Mouse (Mus musculus) kidney, postnatal 0 days (tissue): Measurements from ENCODE around the gene Npas3. TPM values are rescaled to one million over a fixed set of nuclear protein-coding genes. Genes with fewer than 3 reads are reported as not detected.

Experiments used
- ATAC-seq: fragments of 200-750 bp; cut with Nextera tagmentation; replicated peaks from 2 replicates; pipeline ENCODE4 v1.8.0; 2017; ENCODE audit warnings: low read depth, moderate number of reproducible peaks, moderate TSS enrichment, moderate library complexity; ENCODE audit not compliant: low FRiP score
- DNase-seq: peaks from one replicate; pipeline ENCODE4 v3.0.0-alpha.2; 2016; ENCODE audit warnings: low spot score
- H3K27ac ChIP-seq: fragments of 300-500 bp; sonication (generic); 2 replicates; pipeline ENCODE4 v1.5.1; 2014; ENCODE audit warnings: mild to moderate bottlenecking
- H3K27me3 ChIP-seq: fragments of 300-500 bp; sonication (generic); 2 replicates; pipeline ENCODE4 v1.6.1; 2014; ENCODE audit warnings: low read length, mixed read lengths; ENCODE audit not compliant: insufficient read depth
- H3K36me3 ChIP-seq: fragments of 300-500 bp; sonication (generic); 2 replicates; pipeline ENCODE4 v1.6.1; 2014; ENCODE audit warnings: low read length, mixed read lengths; ENCODE audit not compliant: insufficient read depth
- H3K4me1 ChIP-seq: fragments of 300-500 bp; sonication (generic); replicated peaks from 2 replicates; pipeline ENCODE4 v1.6.1; 2014; ENCODE audit warnings: antibody characterized with exemption, low read length, mixed read lengths; ENCODE audit not compliant: insufficient read depth
- H3K4me2 ChIP-seq: fragments of 300-500 bp; sonication (generic); 2 replicates; pipeline ENCODE4 v1.6.1; 2014; ENCODE audit warnings: mild to moderate bottlenecking, low read length, moderate library complexity, mixed read lengths
- H3K4me3 ChIP-seq: fragments of 300-500 bp; sonication (generic); replicated peaks from 2 replicates; pipeline ENCODE4 v1.5.1; 2014; ENCODE audit warnings: low read depth, low read length
- H3K9ac ChIP-seq: fragments of 300-500 bp; sonication (generic); 2 replicates; pipeline ENCODE4 v1.6.1; 2014; ENCODE audit warnings: low read depth, low read length
- H3K9me3 ChIP-seq: fragments of 300-500 bp; sonication (generic); replicated peaks from 2 replicates; pipeline ENCODE4 v1.6.1; 2016; ENCODE audit warnings: low read length, inconsistent platforms, mixed read lengths
- CTCF ChIP-seq: IDR thresholded peaks from 2 replicates; pipeline ENCODE4 v1.5.1; 2016; ENCODE audit warnings: antibody characterized with exemption, low read depth, mild to moderate bottlenecking, moderate library complexity
- WGBS: fragments of 180-500 bp; shearing (Covaris S2); extraction: QIAGEN DNeasy Blood & Tissue Kit; methylation state at CpG from one replicate; pipeline ENCODE4 v1.1.7; 2014; 5-methylcytosine and 5-hydroxymethylcytosine counted together
- polyA plus RNA-seq: library from polyadenylated mRNA; unstranded; fragments of >200 nt; fragmentation: Nextera tagmentation; extraction: Ambion mirVana; gene quantifications from 2 replicates; pipeline ENCODE4 v1.2.1, GENCODE M21; 2015

Npas3 gene
- polyA plus RNA-seq, 1 experiment from 2014 or later: 1.2 TPM

- no peak overlapping the region for H3K27ac ChIP-seq
- H3K4me2 ChIP-seq: no peak overlapping the region
- H3K9me3 ChIP-seq: no peaks in the 10 kb centered on the region
- H3K4me1 ChIP-seq: no peaks in the 10 kb centered on the region
- no peak for TF ChIP-seq CTCF
- 77% methylated on average over 27 of the region's 27 CpGs for WGBS
- H3K27me3 ChIP-seq: no peaks in the 10 kb centered on the region
- DNase-seq: no peak
- no peaks in the 10 kb centered on the region for H3K36me3 ChIP-seq
- no peak overlapping the region for H3K9ac ChIP-seq
- H3K4me3 ChIP-seq: no peak overlapping the region
- no peak for ATAC-seq
These were observed 587.7 kb downstream of the Npas3 start for GRCm38 (mm10) chr12:53836031-53836790.

- no peaks in the 10 kb centered on the region for H3K36me3 ChIP-seq
- WGBS: 80% methylated on average over 15 of the region's 15 CpGs
- no peaks in the 10 kb centered on the region for H3K4me1 ChIP-seq
- H3K4me3 ChIP-seq: no peak overlapping the region
- no peak overlapping the region for H3K4me2 ChIP-seq
- H3K27me3 ChIP-seq: no peaks in the 10 kb centered on the region
- no peak for TF ChIP-seq CTCF
- no peak overlapping the region for H3K9ac ChIP-seq
- H3K27ac ChIP-seq: no peak overlapping the region
- H3K9me3 ChIP-seq: no peaks in the 10 kb centered on the region
- DNase-seq (no peak), ATAC-seq (no peak)
These were observed 588.9 kb downstream of the Npas3 start for GRCm38 (mm10) chr12:53837408-53837807.

GRCm38 (mm10) chr12:53838541-53838940 lies 590.1 kb downstream of the Npas3 start:
- 12% methylated on average over 7 of the region's 7 CpGs for WGBS
- peak; percentile 29; the same call in 1 of the 2 replicates for ATAC-seq
- TF ChIP-seq CTCF: no peak
- no peak overlapping the region for H3K9ac ChIP-seq
- H3K9me3 ChIP-seq: no peaks in the 10 kb centered on the region
- no peaks in the 10 kb centered on the region for H3K4me1 ChIP-seq
- H3K27me3 ChIP-seq: no peaks in the 10 kb centered on the region
- H3K4me3 ChIP-seq: no peak overlapping the region
- H3K4me2 ChIP-seq: no peak overlapping the region
- peak; percentile 84 for DNase-seq
- H3K27ac ChIP-seq: no peak overlapping the region
- H3K36me3 ChIP-seq: no peaks in the 10 kb centered on the region

GRCm38 (mm10) chr12:53841928-53842671 lies 593.6 kb downstream of the Npas3 start:
- Histone ChIP-seq H3K27ac (no peak overlapping the region), H3K4me1 (no peaks in the 10 kb centered on the region), H3K9me3 (no peaks in the 10 kb centered on the region), H3K4me3 (no peak overlapping the region), H3K9ac (no peak overlapping the region), H3K4me2 (no peak overlapping the region), H3K36me3 (no peaks in the 10 kb centered on the region), H3K27me3 (no peaks in the 10 kb centered on the region)
- no peak for ATAC-seq
- DNase-seq: no peak
- TF ChIP-seq CTCF: no peak
- 68% methylated on average over 16 of the region's 16 CpGs for WGBS

- no peaks in the 10 kb centered on the region for H3K27me3 ChIP-seq
- H3K9ac ChIP-seq: no peak overlapping the region
- no peak for TF ChIP-seq CTCF
- H3K27ac ChIP-seq: no peak overlapping the region
- no peaks in the 10 kb centered on the region for H3K36me3 ChIP-seq
- 50% methylated on average over 3 of the region's 3 CpGs for WGBS
- no peaks in the 10 kb centered on the region for H3K9me3 ChIP-seq
- no peak overlapping the region for H3K4me2 ChIP-seq
- H3K4me3 ChIP-seq: no peak overlapping the region
- ATAC-seq: no peak
- no peak for DNase-seq
- H3K4me1 ChIP-seq: no peaks in the 10 kb centered on the region
These were observed 595.1 kb downstream of the Npas3 start for GRCm38 (mm10) chr12:53843626-53844025.

- Histone ChIP-seq H3K27me3 (no peaks in the 10 kb centered on the region), H3K9me3 (no peaks in the 10 kb centered on the region), H3K36me3 (no peaks in the 10 kb centered on the region), H3K27ac (no peak overlapping the region), H3K9ac (no peak overlapping the region), H3K4me2 (no peak overlapping the region), H3K4me1 (no peaks in the 10 kb centered on the region), H3K4me3 (no peak overlapping the region)
- DNase-seq (no peak), ATAC-seq (no peak)
- 75% methylated on average over 12 of the region's 12 CpGs for WGBS
- TF ChIP-seq CTCF: no peak
These were observed 597.7 kb downstream of the Npas3 start for GRCm38 (mm10) chr12:53846154-53846665.
